Mouse (Mus musculus) CD4-positive naive resting alpha-beta T cell, adult 57 days (primary cell): ENCODE data around the gene Olfr58. TPM values are rescaled to one million over a fixed set of nuclear protein-coding genes. Genes with fewer than 3 reads are reported as not detected.

Source experiments
- total RNA-seq: library from RNA; stranded (reverse); gene quantifications from one replicate; pipeline ENCODE4 v1.2.4, GENCODE M21; 2023

Olfr58 gene
- total RNA-seq: not detected

GRCm38 (mm10) chr9:19779983-19780382, at the start of gene Olfr58:
Gene Olfr58 (plus strand): TSS chr9:19780283.

GRCm38 (mm10) chr9:19804606-19805005, 24.5 kb downstream of the Olfr58 start, which contains the start of gene Olfr859:
Gene Olfr859 (plus strand): TSS chr9:19804906.

Other genes starting within 250 kb of the Olfr58 start
- not detected for gene Olfr853, start 239.2 kb upstream of the Olfr58 start, total RNA-seq
- not detected for gene Olfr854, start 212.9 kb upstream of the Olfr58 start, total RNA-seq
- not detected for gene Olfr855, start 197.7 kb upstream of the Olfr58 start, total RNA-seq
- 33.9 TPM for gene Zfp317, start 158.2 kb upstream of the Olfr58 start, total RNA-seq
- not detected for gene Olfr857, start 70.8 kb upstream of the Olfr58 start, total RNA-seq
- gene Olfr859, start 24.6 kb downstream of the Olfr58 start, total RNA-seq: not detected
- gene Olfr860, start 69.5 kb downstream of the Olfr58 start, total RNA-seq: not detected
- gene Olfr862, start 107.7 kb downstream of the Olfr58 start, total RNA-seq: not detected
- gene Olfr77, start 136.6 kb downstream of the Olfr58 start, total RNA-seq: not detected
- not detected for gene Olfr866, start 247.8 kb downstream of the Olfr58 start, total RNA-seq